Comparison of ENCODE assay signal across 16 mouse cellular contexts in the genomic region with DNA sequence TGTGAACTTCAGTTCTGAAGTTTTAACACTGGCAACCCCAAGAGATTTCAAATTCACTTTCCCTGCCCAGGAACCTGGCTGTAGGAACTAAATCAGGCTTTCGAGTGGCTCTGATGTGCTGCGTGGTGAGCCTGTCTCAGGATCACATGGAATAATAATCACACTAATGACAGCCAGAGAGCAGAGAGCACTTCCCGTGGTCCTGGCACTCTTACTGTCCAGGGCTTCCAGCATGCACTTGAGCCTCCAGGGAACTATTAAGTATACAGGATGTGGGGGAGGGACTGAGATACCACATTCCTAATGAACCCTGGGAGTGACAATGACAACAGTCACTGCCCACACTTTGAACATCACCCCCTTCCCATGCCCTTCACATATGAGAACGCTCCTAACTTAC.
DNase-seq lines count a peak whose midpoint lies in the region; ATAC-seq and TF ChIP-seq lines count a peak whose summit lies in the region.
"Had no signal": no experiment of that assay in that cellular context is flagged by ENCODE, and none has a peak within 500 bp of the region (broad histone marks: within the 10 kb centered on the region; RNA-seq: fewer than 3 reads in every experiment).

No protein-coding gene starts in this region.

- peak; percentile 35 for DNase-seq in gastrocnemius, adult 2 months
- DNase-seq in gastrocnemius, postnatal 4 days (ENCODE audit: low spot score in 2 of 2): no peak
- no peak for DNase-seq in lung, adult 2 months
- DNase-seq in heart, postnatal 4 days: peak; percentile 32
- no peak for DNase-seq in testis, postnatal 10 days (ENCODE audit: low spot score)
- DNase-seq in liver, embryonic 11.5 days (ENCODE audit: low spot score): no peak
- DNase-seq: cerebellum, postnatal 25 days had no signal

- no peak overlapping the region for H3K4me2 ChIP-seq in lung, embryonic 15.5 days
- H3K4me2 ChIP-seq in heart, embryonic 14.5 days (ENCODE audit: low read length): no peak overlapping the region
- no peak overlapping the region for H3K4me2 ChIP-seq in liver, embryonic 11.5 days
- H3K4me2 ChIP-seq: forebrain, embryonic 13.5 days; hindbrain, embryonic 14.5 days; liver, embryonic 15.5 days; midbrain, embryonic 15.5 days had no signal

- no peaks in the 10 kb centered on the region for H3K27me3 ChIP-seq in lung, embryonic 15.5 days
- H3K27me3 ChIP-seq in heart, embryonic 14.5 days (ENCODE audit: control insufficient read depth, insufficient read depth, low read length): no peaks in the 10 kb centered on the region
- H3K27me3 ChIP-seq in liver, embryonic 11.5 days (replicated peaks; ENCODE audit: control insufficient read depth, insufficient read depth, low read length): peaks cover 2% of the 10 kb centered on the region; the same call in 1 of the 2 replicates
- H3K27me3 ChIP-seq: CH12.LX; forebrain, embryonic 13.5 days; liver, embryonic 15.5 days had no signal

- TF ChIP-seq POLR2A in lung, adult 2 months (IDR thresholded peaks at IDR 0.05; ENCODE audit: borderline replicate concordance, extremely low read depth, low read depth, low read length): no peak

- H3K36me3 ChIP-seq in lung, embryonic 15.5 days: no peaks in the 10 kb centered on the region
- H3K36me3 ChIP-seq in heart, embryonic 14.5 days (ENCODE audit: control insufficient read depth, insufficient read depth, low read length): no peaks in the 10 kb centered on the region
- H3K36me3 ChIP-seq in liver, embryonic 11.5 days (ENCODE audit: control insufficient read depth, insufficient read depth, low read length): no peaks in the 10 kb centered on the region
- H3K36me3 ChIP-seq: embryonic facial prominence, embryonic 10.5 days; liver, embryonic 15.5 days; midbrain, embryonic 15.5 days had no signal

- peak overlapping the region; percentile 41 for H3K4me3 ChIP-seq in gastrocnemius, adult 2 months
- no peak overlapping the region for H3K4me3 ChIP-seq in lung, embryonic 15.5 days
- no peak overlapping the region for H3K4me3 ChIP-seq in lung, adult 2 months (replicated peaks; ENCODE audit: extremely low read depth, low read depth, low read length)
- H3K4me3 ChIP-seq in heart, embryonic 14.5 days (ENCODE audit: control insufficient read depth in 1 of 2, insufficient read depth in 1 of 2, low read depth in 1 of 2, low read length in 2 of 2): no peak overlapping the region
- no peak overlapping the region for H3K4me3 ChIP-seq in liver, embryonic 11.5 days (ENCODE audit: low read depth, low read length)
- H3K4me3 ChIP-seq: embryonic facial prominence, embryonic 10.5 days; forebrain, embryonic 13.5 days; liver, embryonic 15.5 days; megakaryocyte, embryonic 14.5 days; midbrain, embryonic 15.5 days had no signal

- intact Hi-C loops in gastrocnemius, adult 2 months (cut with DNase I): no loop called here

- no peak for TF ChIP-seq CTCF in gastrocnemius, adult 2 months (IDR thresholded peaks at IDR 0.05)
- TF ChIP-seq CTCF in lung, adult 2 months (IDR thresholded peaks at IDR 0.05; ENCODE audit: insufficient read depth, low read length): no peak

- peak overlapping the region; percentile 70 for H3K27ac ChIP-seq in gastrocnemius, adult 2 months
- H3K27ac ChIP-seq in lung, embryonic 15.5 days: 0 out of 2 replicates have a peak overlapping the region, but pooled peaks have one; percentile 78
- H3K27ac ChIP-seq in heart, embryonic 14.5 days (replicated peaks in 1 of 2; ENCODE audit: control insufficient read depth in 1 of 2, insufficient read depth in 1 of 2, low read depth in 2 of 2, low read length in 2 of 2): peak overlapping the region; percentile 9 to 67; a peak in 2 of 4 replicates
- H3K27ac ChIP-seq in liver, embryonic 11.5 days (ENCODE audit: low read depth, low read length): no peak overlapping the region
- H3K27ac ChIP-seq: embryonic facial prominence, embryonic 10.5 days; forebrain, embryonic 13.5 days; hindbrain, embryonic 14.5 days; liver, embryonic 15.5 days; midbrain, embryonic 15.5 days had no signal

- no peak overlapping the region for H3K9ac ChIP-seq in lung, embryonic 15.5 days
- H3K9ac ChIP-seq in heart, embryonic 14.5 days (ENCODE audit: low read length): no peak overlapping the region
- no peak overlapping the region for H3K9ac ChIP-seq in liver, embryonic 11.5 days (ENCODE audit: low read depth, low read length)
- H3K9ac ChIP-seq: forebrain, embryonic 13.5 days; hindbrain, embryonic 14.5 days; liver, embryonic 15.5 days; midbrain, embryonic 15.5 days had no signal

- H3K4me1 ChIP-seq in lung, embryonic 15.5 days: peaks cover 40% of the 10 kb centered on the region
- H3K4me1 ChIP-seq in lung, adult 2 months (ENCODE audit: control insufficient read depth, insufficient read depth, low read length): no peaks in the 10 kb centered on the region
- H3K4me1 ChIP-seq in heart, embryonic 14.5 days (ENCODE audit: control insufficient read depth in 2 of 2, insufficient read depth in 2 of 2, low read length in 2 of 2): peaks cover 7 to 14% of the 10 kb centered on the region in 2 experiments; a peak in 3 of 4 replicates
- peaks cover 4% of the 10 kb centered on the region for H3K4me1 ChIP-seq in liver, embryonic 11.5 days (replicated peaks; ENCODE audit: control insufficient read depth, insufficient read depth, low read length)
- H3K4me1 ChIP-seq: liver, embryonic 15.5 days; megakaryocyte, embryonic 14.5 days had no signal

- WGBS in lung, embryonic 15.5 days: 16% methylated on average over 4 of the region's 4 CpGs
- WGBS in lung, adult 2 months: 58% methylated on average over 4 of the region's 4 CpGs
- WGBS in heart, embryonic 14.5 days: 32% methylated on average over 4 of the region's 4 CpGs
- 62% methylated on average over 4 of the region's 4 CpGs for WGBS in liver, embryonic 11.5 days

- ATAC-seq in lung, embryonic 15.5 days (ENCODE audit: borderline replicate concordance, extremely low read depth, low FRiP score, low TSS enrichment): peak; percentile 29; the same call in 1 of the 2 replicates
- peak; percentile 70 for ATAC-seq in heart, embryonic 14.5 days (ENCODE audit: insufficient number of reproducible peaks, insufficient read depth, low FRiP score, low read depth)
- no peak for ATAC-seq in liver, embryonic 11.5 days (replicated peaks; ENCODE audit: low FRiP score)
- ATAC-seq: forebrain, embryonic 13.5 days; midbrain, embryonic 15.5 days had no signal

- H3K9me3 ChIP-seq in lung, embryonic 15.5 days: no peaks in the 10 kb centered on the region
- H3K9me3 ChIP-seq in heart, embryonic 14.5 days (ENCODE audit: control insufficient read depth, low read length): no peaks in the 10 kb centered on the region
- H3K9me3 ChIP-seq in liver, embryonic 11.5 days (ENCODE audit: control insufficient read depth, low read length): no peaks in the 10 kb centered on the region
- H3K9me3 ChIP-seq: embryonic facial prominence, embryonic 10.5 days; forebrain, embryonic 13.5 days; liver, embryonic 15.5 days; megakaryocyte, embryonic 14.5 days; midbrain, embryonic 15.5 days had no signal

Comparison
In these comparisons a context has a peak if more than half of its experiments do, and no peak if none do; other contexts are left out.
1. DNase-seq: peak in gastrocnemius, adult 2 months (single experiment) and heart, postnatal 4 days (single experiment); none in gastrocnemius, postnatal 4 days (0 of 2), lung, adult 2 months (single experiment), testis, postnatal 10 days (single experiment) and liver, embryonic 11.5 days (single experiment).